Mouse (Mus musculus): ENCODE results near the gene Sept7. TPM values are rescaled to one million over a fixed set of nuclear protein-coding genes. Genes with fewer than 3 reads are reported as not detected.

Sept7 gene
- polyA plus RNA-seq (2012; rRNA removed), result 3.8 and 4.8 TPM in 2 replicates

GRCm38 (mm10) chr9:25252283-25252726 is at the start of gene Sept7:
Gene Sept7, plus strand, starts transcription at chr9:25252439.

Other genes with a start within 250 kb of the Sept7 start
- not detected in 2 replicates for gene Gm10181, start 163.0 kb upstream of the Sept7 start, polyA plus RNA-seq (2012; rRNA removed)
- gene Herpud2, start 100.6 kb upstream of the Sept7 start, polyA plus RNA-seq (2012; rRNA removed), result 74.6 and 98.8 TPM in 2 replicates
- gene Eepd1, start 229.1 kb downstream of the Sept7 start, polyA plus RNA-seq (2012; rRNA removed), result 16.6 and 16.9 TPM in 2 replicates

All from ovary, adult 2 months (tissue).